Mouse (Mus musculus) embryonic facial prominence, embryonic 15.5 days (tissue): Measurements from ENCODE around the gene Lipo3. TPM values are rescaled to one million over a fixed set of nuclear protein-coding genes. Genes with fewer than 3 reads are reported as not detected.
"Not testable (repeated sequence)": the region's sequence is repeated elsewhere in the genome, so short reads cannot be mapped to it uniquely, and the experiment has no call there.

Experiments used
- ATAC-seq: fragments of 200-750 bp; cut with Nextera tagmentation; 2 replicates; pipeline ENCODE4 v1.8.0; 2017; ENCODE audit warnings: low read depth, moderate TSS enrichment; ENCODE audit not compliant: insufficient number of reproducible peaks, low FRiP score, low TSS enrichment
- H3K27ac ChIP-seq: fragments of 300-500 bp; sonication (generic); replicated peaks from 2 replicates; pipeline ENCODE4 v1.5.1; 2015; ENCODE audit warnings: mild to moderate bottlenecking, inconsistent platforms
- H3K27me3 ChIP-seq: fragments of 300-500 bp; sonication (generic); 2 replicates; pipeline ENCODE4 v1.6.1; 2015; ENCODE audit warnings: inconsistent platforms
- H3K36me3 ChIP-seq: fragments of 300-500 bp; sonication (generic); 2 replicates; pipeline ENCODE4 v1.6.1; 2015; ENCODE audit warnings: mild to moderate bottlenecking, inconsistent platforms
- H3K4me1 ChIP-seq: fragments of 300-500 bp; sonication (generic); 2 replicates; pipeline ENCODE4 v1.6.1; 2015; ENCODE audit warnings: inconsistent platforms
- H3K4me2 ChIP-seq: fragments of 300-500 bp; sonication (generic); replicated peaks from 2 replicates; pipeline ENCODE4 v1.6.1; 2015; ENCODE audit warnings: mild to moderate bottlenecking, inconsistent platforms
- H3K4me3 ChIP-seq: fragments of 300-500 bp; sonication (generic); replicated peaks from 2 replicates; pipeline ENCODE4 v1.5.1; 2015; ENCODE audit warnings: mild to moderate bottlenecking, inconsistent platforms
- H3K9ac ChIP-seq: fragments of 300-500 bp; sonication (generic); 2 replicates; pipeline ENCODE4 v1.6.1; 2015; ENCODE audit warnings: inconsistent platforms
- H3K9me3 ChIP-seq: fragments of 300-500 bp; sonication (generic); replicated peaks from 2 replicates; pipeline ENCODE4 v1.6.1; 2016; ENCODE audit warnings: inconsistent platforms
- WGBS: fragments of 180-500 bp; shearing (Covaris S2); methylation state at CpG from one replicate; pipeline ENCODE4 v1.1.7; 2015; 5-methylcytosine and 5-hydroxymethylcytosine counted together
- microRNA-seq: library from miRNA; unstranded; fragments of <30 nt; microRNA quantifications from one replicate; pipeline ENCODE4, GENCODE M21; 2016; ENCODE audit warnings: borderline number of aligned reads
- polyA plus RNA-seq: library from polyadenylated mRNA; unstranded; fragments of >200 nt; fragmentation: Nextera tagmentation; extraction: Ambion mirVana; gene quantifications from 2 replicates; pipeline ENCODE4 v1.2.1, GENCODE M21; 2015

The Lipo3 gene
- 12.0 and 13.0 TPM in 2 replicates for polyA plus RNA-seq

GRCm38 (mm10) chr19:33761287-33762086 lies at the start of gene Lipo3:
Lipo3 (minus strand) TSS chr19:33761951.
- peak within 1 kb of the TSS; percentile 23 for H3K4me3 ChIP-seq
- 31% methylated on average over 14 of the region's 41 CpGs for WGBS
- not testable (repeated sequence) for H3K4me1 ChIP-seq, H3K27ac ChIP-seq, H3K9me3 ChIP-seq, H3K27me3 ChIP-seq, H3K36me3 ChIP-seq, H3K9ac ChIP-seq
- peak within 1 kb of the TSS; percentile 28; the same call in 1 of the 2 replicates for H3K4me2 ChIP-seq
- ATAC-seq, result peak; percentile 60

DNA sequence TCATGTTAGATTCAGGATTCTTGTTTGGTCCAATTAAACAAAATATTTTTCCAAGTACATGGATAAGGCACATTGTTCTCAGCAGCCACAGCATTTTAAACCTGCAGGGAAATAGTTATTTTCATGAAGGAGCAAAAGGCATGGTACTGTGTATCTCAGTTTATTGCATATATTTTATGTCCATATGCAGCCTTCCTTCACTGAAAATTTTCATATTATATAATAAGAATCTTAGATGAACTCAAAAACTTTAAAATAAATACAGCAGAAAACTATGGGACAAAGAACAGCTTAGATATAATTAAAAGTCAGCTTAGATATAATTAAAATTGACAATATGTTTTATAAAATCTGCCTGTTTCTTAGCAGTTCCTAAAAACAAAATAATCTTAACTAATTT lies 25.6 kb upstream of the Lipo3 start, which contains the start of gene Lipo1:
Gene Lipo1 (minus strand): TSS at position 101 of the 400 bp plus-strand sequence.
- not testable (repeated sequence) for ATAC-seq, H3K9me3 ChIP-seq, H3K9ac ChIP-seq

GRCm38 (mm10) chr19:33786576-33787277 lies 25.0 kb upstream of the Lipo3 start:
- WGBS, result 84% methylated on average over 12 of the region's 12 CpGs
- no peak overlapping the region for H3K4me3 ChIP-seq
- H3K4me1 ChIP-seq, result no peaks in the 10 kb centered on the region
- no peak overlapping the region for H3K27ac ChIP-seq
- no peak overlapping the region for H3K9ac ChIP-seq
- no peak overlapping the region for H3K4me2 ChIP-seq
- no peaks in the 10 kb centered on the region for H3K36me3 ChIP-seq
- H3K27me3 ChIP-seq, result no peaks in the 10 kb centered on the region
- ATAC-seq, result no peak
- no peaks in the 10 kb centered on the region for H3K9me3 ChIP-seq

More for the DNA sequence above, 25.6 kb upstream of the Lipo3 start, which contains the start of gene Lipo1:
- H3K36me3 ChIP-seq, H3K4me2 ChIP-seq, H3K27me3 ChIP-seq, H3K4me1 ChIP-seq, H3K4me3 ChIP-seq, H3K27ac ChIP-seq: not testable (repeated sequence)

- H3K27ac ChIP-seq, H3K9ac ChIP-seq, H3K4me2 ChIP-seq, H3K9me3 ChIP-seq, H3K4me3 ChIP-seq, H3K27me3 ChIP-seq, H3K36me3 ChIP-seq, ATAC-seq, H3K4me1 ChIP-seq: not testable (repeated sequence)
- WGBS, result 96% methylated on average over 1 of the region's 1 CpGs
These were observed 10.5 kb downstream of the Lipo3 start, which contains the start of gene Lipo2 for GRCm38 (mm10) chr19:33751259-33751658. Lipo2 (minus strand) TSS chr19:33751359.

DNA sequence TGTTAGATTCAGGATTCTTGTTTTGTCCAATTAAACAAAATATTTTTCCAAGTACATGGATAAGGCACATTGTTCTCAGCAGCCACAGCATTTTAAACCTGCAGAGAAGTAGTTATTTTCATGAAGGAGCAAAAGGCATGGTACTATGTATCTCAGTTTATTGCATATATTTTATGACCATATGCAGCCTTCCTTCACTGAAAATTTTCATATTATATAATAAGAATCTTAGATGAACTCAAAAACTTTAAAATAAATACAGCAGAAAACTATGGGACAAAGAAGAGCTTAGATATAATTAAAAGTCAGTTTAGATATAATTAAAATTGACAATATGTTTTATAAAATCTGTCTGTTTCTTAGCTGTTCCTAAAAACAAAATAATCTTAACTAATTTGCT lies 136.6 kb downstream of the Lipo3 start, which contains the start of gene Gm8978:
Gene Gm8978 (minus strand): TSS at position 101 of the 400 bp plus-strand sequence.
- H3K4me3 ChIP-seq, H3K27ac ChIP-seq, H3K9ac ChIP-seq, H3K4me1 ChIP-seq, H3K4me2 ChIP-seq, H3K36me3 ChIP-seq, H3K27me3 ChIP-seq, ATAC-seq, H3K9me3 ChIP-seq: not testable (repeated sequence)

DNA sequence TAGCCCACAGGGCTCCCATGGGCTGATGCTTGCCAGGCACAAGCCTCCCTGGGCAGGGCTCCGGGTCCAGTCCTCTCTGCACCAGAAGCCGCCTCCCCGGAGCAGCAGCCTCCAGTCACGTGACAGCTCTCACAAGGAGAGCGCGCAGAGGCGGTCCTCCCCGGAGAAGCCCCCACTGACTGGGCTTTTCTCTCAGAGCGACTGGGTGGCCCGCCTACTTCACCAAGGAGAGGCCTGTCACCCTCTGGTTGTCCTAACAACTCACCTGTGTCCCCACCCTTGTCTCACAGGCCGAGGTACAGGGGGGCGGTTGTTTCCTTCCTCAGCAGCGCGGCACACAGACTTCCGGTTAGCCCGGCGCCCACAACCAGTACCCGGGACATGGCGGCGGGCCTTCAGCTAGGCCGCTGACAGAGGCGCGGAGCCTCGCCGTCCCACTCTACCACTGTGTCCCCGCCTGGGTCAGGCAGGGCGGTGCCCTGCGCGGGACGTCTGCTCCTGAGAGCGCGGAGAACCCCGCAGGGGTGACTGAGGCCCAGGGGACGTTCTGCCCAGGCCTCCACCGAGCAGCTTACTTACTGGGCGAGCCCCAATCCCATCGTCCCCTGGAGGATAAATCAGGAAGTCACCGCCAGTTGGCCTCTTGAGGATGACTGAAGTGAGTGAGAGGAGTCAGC lies 172.0 kb downstream of the Lipo3 start:
- peak; percentile 88 for ATAC-seq

DNA sequence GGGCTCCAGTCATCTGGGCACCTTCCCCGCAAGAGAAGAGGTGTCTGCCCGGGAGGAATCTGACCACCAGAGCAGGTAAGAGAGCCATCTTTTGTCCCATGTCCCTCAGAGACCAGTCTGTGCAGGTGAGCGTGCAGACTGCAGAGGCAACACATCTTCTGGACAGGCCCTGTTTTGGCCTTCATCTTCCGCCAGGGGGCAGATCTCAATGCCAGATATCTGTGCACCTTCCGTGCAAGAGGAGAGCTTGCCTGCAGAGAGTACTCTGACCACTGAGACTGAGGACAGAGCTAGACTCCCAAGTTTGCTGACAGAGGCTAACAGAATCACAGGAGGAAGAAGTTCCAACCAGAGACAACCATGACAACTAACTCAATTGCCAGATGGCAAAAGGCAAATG lies 193.2 kb downstream of the Lipo3 start:
- H3K27me3 ChIP-seq, H3K9me3 ChIP-seq, H3K27ac ChIP-seq, H3K36me3 ChIP-seq, H3K4me2 ChIP-seq, H3K4me1 ChIP-seq, H3K4me3 ChIP-seq, ATAC-seq, H3K9ac ChIP-seq: not testable (repeated sequence)
- WGBS, result 79% methylated on average over 5 of the region's 5 CpGs

More for the DNA sequence above, 172.0 kb downstream of the Lipo3 start:
- not testable (repeated sequence) for H3K4me1 ChIP-seq, H3K27ac ChIP-seq, H3K27me3 ChIP-seq, H3K36me3 ChIP-seq, H3K9ac ChIP-seq, H3K9me3 ChIP-seq
- 2% methylated on average over 10 of the region's 38 CpGs for WGBS
- peak overlapping the region; percentile 43 for H3K4me3 ChIP-seq
- H3K4me2 ChIP-seq, result peak overlapping the region; percentile 56

GRCm38 (mm10) chr19:33517680-33518079 lies 244.1 kb downstream of the Lipo3 start, which contains the start of gene Lipo4:
Lipo4 (minus strand) TSS chr19:33517780.
- no peak for ATAC-seq
- H3K27ac ChIP-seq, result no peak within 1 kb of the TSS
- no peaks in the 10 kb centered on the region for H3K27me3 ChIP-seq
- H3K4me2 ChIP-seq, result no peak within 1 kb of the TSS
- H3K4me1 ChIP-seq, result no peaks in the 10 kb centered on the region
- H3K9me3 ChIP-seq, result no peaks in the 10 kb centered on the region
- H3K9ac ChIP-seq, result no peak within 1 kb of the TSS
- H3K36me3 ChIP-seq, result no peaks in the 10 kb centered on the region
- H3K4me3 ChIP-seq, result no peak within 1 kb of the TSS

Small RNA genes within 50 kb of the gene (microRNA-seq; reads per million reads assigned to microRNA genes)
- not detected for gene Gm27440

Other genes with a start within 250 kb of the Lipo3 start
- gene Lipo4, start 244.2 kb downstream of the Lipo3 start, polyA plus RNA-seq, result not detected in 2 replicates
- gene Gm8978, start 136.7 kb downstream of the Lipo3 start, polyA plus RNA-seq, result not detected in 2 replicates
- gene Lipo2, start 10.6 kb downstream of the Lipo3 start, polyA plus RNA-seq, result 0.27 and 0.30 TPM in 2 replicates
- gene Lipo1, start 25.5 kb upstream of the Lipo3 start, polyA plus RNA-seq, result not detected in 2 replicates
- gene Lipf, start 199.2 kb upstream of the Lipo3 start, polyA plus RNA-seq, result not detected in 2 replicates
- gene Lipk, start 246.3 kb upstream of the Lipo3 start, polyA plus RNA-seq, result 3.4 and 5.6 TPM in 2 replicates